Mouse (Mus musculus): ENCODE measurements at regions not wholly inside any gene's neighbourhood (a gene's known extent, or its start where the extent isn't known, plus 50 kb on each side); places are given as distances from the start of the nearest gene placed in this dataset.

- Histone ChIP-seq H3K9me3 (ENCODE audit: low read length) (0 out of 2 replicates have a peak, but pooled peaks cover 5% of the 10 kb centered on the region), H3K36me3 (ENCODE audit: insufficient read depth, low read length) (no peaks in the 10 kb centered on the region), H3K27me3 (ENCODE audit: insufficient read depth, low read length) (peaks cover 45% of the 10 kb centered on the region), H3K4me1 (replicated peaks; ENCODE audit: low read depth, low read length) (peaks cover 63% of the 10 kb centered on the region), H3K4me3 (replicated peaks; ENCODE audit: low read length) (no peak overlapping the region)
- TF ChIP-seq CTCF (conservative IDR thresholded peaks at IDR 0.05; ENCODE audit: low read length) = no peak
- TF ChIP-seq POU5F1 (IDR thresholded peaks at IDR 0.05; ENCODE audit: borderline replicate concordance, low read length) = no peak
- no peak for TF ChIP-seq NANOG (IDR thresholded peaks at IDR 0.05; ENCODE audit: borderline replicate concordance, low read length)
These were observed 86.8 kb downstream of the Cstad start for GRCm38 (mm10) chr2:30681642-30682041.

- no peak overlapping the region for H3K4me3 ChIP-seq (replicated peaks; ENCODE audit: low read length)
- no peaks in the 10 kb centered on the region for H3K36me3 ChIP-seq (ENCODE audit: insufficient read depth, low read length)
- H3K4me1 ChIP-seq (replicated peaks; ENCODE audit: low read depth, low read length) = peaks cover 50% of the 10 kb centered on the region
- TF ChIP-seq POU5F1 (IDR thresholded peaks at IDR 0.05; ENCODE audit: borderline replicate concordance, low read length) (no peak), NANOG (IDR thresholded peaks at IDR 0.05; ENCODE audit: borderline replicate concordance, low read length) (no peak)
- peaks cover 54% of the 10 kb centered on the region for H3K27me3 ChIP-seq (ENCODE audit: insufficient read depth, low read length)
- peaks cover 8% of the 10 kb centered on the region; the same call in 1 of the 2 replicates for H3K9me3 ChIP-seq (ENCODE audit: low read length)
These were observed 84.2 kb downstream of the Cstad start for GRCm38 (mm10) chr2:30679041-30679440.

DNA sequence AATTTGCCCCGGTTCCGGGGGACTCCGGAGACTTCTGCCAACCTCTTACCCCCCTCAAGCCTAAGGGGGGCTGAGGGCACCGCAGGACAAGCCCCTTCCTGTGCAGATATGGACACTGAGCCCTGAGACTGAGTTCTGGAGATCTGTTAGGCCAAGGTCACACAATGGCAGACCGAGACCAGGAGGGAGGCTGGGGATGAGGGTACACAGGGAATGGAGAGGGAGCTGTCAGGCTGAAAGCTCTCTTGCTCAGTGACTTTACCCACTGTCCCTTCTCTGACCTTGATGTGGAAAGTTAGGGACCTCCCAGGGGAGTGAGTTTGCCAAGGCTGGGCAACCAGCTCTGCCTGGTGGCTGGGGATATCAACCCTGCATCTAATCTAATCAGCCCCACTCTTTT, 82.7 kb downstream of the Cstad start:
- peaks cover 14% of the 10 kb centered on the region; the same call in 1 of the 2 replicates for H3K9me3 ChIP-seq (ENCODE audit: low read length)
- no peaks in the 10 kb centered on the region for H3K36me3 ChIP-seq (ENCODE audit: insufficient read depth, low read length)
- H3K27me3 ChIP-seq (ENCODE audit: insufficient read depth, low read length) = peaks cover 64% of the 10 kb centered on the region
- H3K4me3 ChIP-seq (replicated peaks; ENCODE audit: low read length) = peak overlapping the region; percentile 70
- peaks cover 43% of the 10 kb centered on the region for H3K4me1 ChIP-seq (replicated peaks; ENCODE audit: low read depth, low read length)
- TF ChIP-seq NANOG (IDR thresholded peaks at IDR 0.05; ENCODE audit: borderline replicate concordance, low read length) (no peak), CTCF (conservative IDR thresholded peaks at IDR 0.05; ENCODE audit: low read length) (no peak), POU5F1 (IDR thresholded peaks at IDR 0.05; ENCODE audit: borderline replicate concordance, low read length) (no peak)

DNA sequence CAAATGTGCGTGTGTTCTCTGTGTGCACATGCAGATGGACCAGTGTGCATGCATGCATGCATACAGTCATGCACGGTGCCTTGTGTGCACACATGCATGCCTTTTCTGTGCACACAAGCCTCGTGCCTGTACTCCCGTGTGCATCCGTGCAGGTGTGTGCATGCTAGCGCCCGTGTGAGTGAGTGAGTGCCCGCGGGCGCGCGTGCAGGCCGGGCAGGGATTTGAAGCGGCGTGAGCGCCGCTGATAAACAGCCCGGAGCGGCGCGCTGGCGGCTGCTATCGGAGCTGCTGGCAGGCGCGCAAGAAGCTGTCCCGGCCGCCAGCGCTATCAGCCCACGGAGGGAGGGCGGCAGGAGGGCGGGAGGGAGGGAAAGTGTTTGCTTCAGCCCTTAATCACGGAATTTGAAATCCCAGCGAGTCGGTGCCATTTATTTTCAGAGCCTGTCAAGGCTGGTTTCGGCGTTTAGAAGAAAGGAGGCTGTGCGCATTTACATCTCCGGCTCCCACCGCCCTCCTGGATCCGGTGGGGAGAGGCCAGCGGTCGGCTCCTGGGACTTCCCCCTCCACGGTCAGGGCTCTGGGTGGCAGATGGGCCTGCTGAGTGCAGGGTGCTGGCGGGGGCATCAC, 82.1 kb downstream of the Cstad start:
- H3K27me3 ChIP-seq (ENCODE audit: insufficient read depth, low read length) = peaks cover 64% of the 10 kb centered on the region
- no peaks in the 10 kb centered on the region for H3K36me3 ChIP-seq (ENCODE audit: insufficient read depth, low read length)
- H3K4me1 ChIP-seq (replicated peaks; ENCODE audit: low read depth, low read length) = peaks cover 37% of the 10 kb centered on the region
- peak overlapping the region; percentile 70 for H3K4me3 ChIP-seq (replicated peaks; ENCODE audit: low read length)
- H3K9me3 ChIP-seq (ENCODE audit: low read length) = peaks cover 14% of the 10 kb centered on the region; the same call in 1 of the 2 replicates
- TF ChIP-seq CTCF (conservative IDR thresholded peaks at IDR 0.05; ENCODE audit: low read length) = no peak
- no peak for TF ChIP-seq NANOG (IDR thresholded peaks at IDR 0.05; ENCODE audit: borderline replicate concordance, low read length)
- no peak for TF ChIP-seq POU5F1 (IDR thresholded peaks at IDR 0.05; ENCODE audit: borderline replicate concordance, low read length)

- Histone ChIP-seq H3K36me3 (ENCODE audit: insufficient read depth, low read length) (no peaks in the 10 kb centered on the region), H3K4me3 (replicated peaks; ENCODE audit: low read length) (peak overlapping the region; percentile 70), H3K9me3 (ENCODE audit: low read length) (peaks cover 14% of the 10 kb centered on the region; the same call in 1 of the 2 replicates), H3K27me3 (ENCODE audit: insufficient read depth, low read length) (peaks cover 67% of the 10 kb centered on the region), H3K4me1 (replicated peaks; ENCODE audit: low read depth, low read length) (peaks cover 37% of the 10 kb centered on the region)
- TF ChIP-seq CTCF (conservative IDR thresholded peaks at IDR 0.05; ENCODE audit: low read length) (no peak), POU5F1 (IDR thresholded peaks at IDR 0.05; ENCODE audit: borderline replicate concordance, low read length) (no peak), NANOG (IDR thresholded peaks at IDR 0.05; ENCODE audit: borderline replicate concordance, low read length) (no peak)
These were observed 81.6 kb downstream of the Cstad start for GRCm38 (mm10) chr2:30676450-30676832.

DNA sequence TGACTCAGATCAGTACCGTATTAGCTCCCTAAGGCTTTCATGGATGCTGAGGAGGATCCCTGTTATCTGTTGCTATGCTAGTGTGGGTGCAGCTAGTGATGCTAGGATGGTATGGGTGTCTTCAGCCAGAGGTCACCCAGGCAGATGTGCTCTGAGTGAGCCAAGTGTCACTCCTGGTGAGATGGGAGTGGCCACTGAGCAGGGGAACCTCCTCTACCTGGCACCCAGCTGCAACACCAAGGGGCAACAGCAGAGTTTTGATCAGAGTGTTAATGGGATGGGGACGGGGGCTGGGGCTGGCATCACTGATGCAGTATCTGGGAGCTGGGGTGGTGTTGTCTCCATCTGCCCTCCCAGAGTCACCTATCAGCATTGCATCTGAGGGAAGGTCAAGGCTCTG, 81.0 kb downstream of the Cstad start:
- H3K36me3 ChIP-seq (ENCODE audit: insufficient read depth, low read length) = no peaks in the 10 kb centered on the region
- H3K9me3 ChIP-seq (ENCODE audit: low read length) = peaks cover 14% of the 10 kb centered on the region; the same call in 1 of the 2 replicates
- TF ChIP-seq CTCF (conservative IDR thresholded peaks at IDR 0.05; ENCODE audit: low read length) (no peak), NANOG (IDR thresholded peaks at IDR 0.05; ENCODE audit: borderline replicate concordance, low read length) (no peak), POU5F1 (IDR thresholded peaks at IDR 0.05; ENCODE audit: borderline replicate concordance, low read length) (no peak)
- peaks cover 73% of the 10 kb centered on the region for H3K27me3 ChIP-seq (ENCODE audit: insufficient read depth, low read length)
- no peak overlapping the region for H3K4me3 ChIP-seq (replicated peaks; ENCODE audit: low read length)
- peaks cover 38% of the 10 kb centered on the region for H3K4me1 ChIP-seq (replicated peaks; ENCODE audit: low read depth, low read length)

DNA sequence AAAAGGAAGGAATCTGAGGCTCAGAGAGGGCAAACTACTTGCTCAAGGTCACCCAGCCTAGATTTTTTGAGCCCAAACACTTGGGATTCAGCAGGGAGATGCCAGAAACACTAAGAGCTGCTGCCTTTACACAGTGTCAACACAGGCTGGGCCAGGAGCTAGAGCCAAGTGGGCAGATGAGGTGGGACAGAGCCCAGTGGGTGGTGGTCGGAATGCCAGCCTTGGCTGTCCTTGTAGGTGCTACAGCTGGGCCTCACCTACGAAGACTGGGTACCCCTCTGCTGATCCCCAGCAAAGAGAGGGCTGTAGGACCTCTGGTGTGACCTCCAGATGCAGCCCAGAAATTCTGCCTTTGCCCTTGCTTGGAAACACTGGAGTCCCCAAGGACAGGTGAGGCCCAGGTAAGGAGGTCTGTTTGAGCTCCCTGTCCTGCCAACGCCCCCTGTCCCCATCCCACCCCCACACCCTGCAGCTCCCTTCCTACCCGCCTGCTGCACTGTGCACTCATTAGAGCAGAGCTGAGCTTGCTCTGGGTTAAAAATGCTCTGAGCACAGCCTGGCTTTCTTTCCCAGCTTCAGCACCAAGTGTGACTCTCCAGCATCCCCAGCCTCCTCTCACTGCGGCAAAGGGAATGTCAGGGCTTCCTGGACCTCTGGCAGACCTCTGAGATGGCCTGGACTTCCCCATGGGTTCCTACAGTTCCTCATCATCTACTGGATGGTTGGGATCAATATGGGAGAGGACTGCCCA, 76.2 kb downstream of the Cstad start:
- Histone ChIP-seq H3K4me3 (replicated peaks; ENCODE audit: low read length) (no peak overlapping the region), H3K36me3 (ENCODE audit: insufficient read depth, low read length) (no peaks in the 10 kb centered on the region), H3K9me3 (ENCODE audit: low read length) (peaks cover 9% of the 10 kb centered on the region; the same call in 1 of the 2 replicates), H3K4me1 (replicated peaks; ENCODE audit: low read depth, low read length) (peaks cover 31% of the 10 kb centered on the region), H3K27me3 (ENCODE audit: insufficient read depth, low read length) (peaks cover 67% of the 10 kb centered on the region)
- TF ChIP-seq NANOG (IDR thresholded peaks at IDR 0.05; ENCODE audit: borderline replicate concordance, low read length) (no peak), CTCF (conservative IDR thresholded peaks at IDR 0.05; ENCODE audit: low read length) (no peak), POU5F1 (IDR thresholded peaks at IDR 0.05; ENCODE audit: borderline replicate concordance, low read length) (no peak)

DNA sequence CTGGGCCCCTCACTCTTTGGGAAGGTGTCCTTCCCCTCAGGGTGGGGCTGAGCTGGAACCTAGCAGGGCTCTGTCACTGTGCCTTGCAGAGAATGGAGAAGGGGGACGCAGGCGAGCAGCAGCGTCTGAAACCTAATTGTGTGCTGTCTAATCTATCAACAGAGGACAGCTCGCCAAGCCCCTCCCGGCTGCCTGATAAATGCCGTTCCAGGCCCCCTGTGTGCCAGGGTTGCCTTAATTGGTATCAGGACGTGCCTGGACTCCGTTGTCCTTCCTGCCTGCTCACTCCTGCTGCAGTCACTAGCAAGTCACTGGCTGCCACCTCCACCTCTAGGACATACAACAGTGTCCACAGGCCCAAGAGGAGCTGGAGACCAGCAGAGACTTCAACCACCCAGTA, 72.6 kb downstream of the Cstad start:
- Histone ChIP-seq H3K4me3 (replicated peaks; ENCODE audit: low read length) (no peak overlapping the region), H3K4me1 (replicated peaks; ENCODE audit: low read depth, low read length) (peaks cover 31% of the 10 kb centered on the region), H3K9me3 (ENCODE audit: low read length) (no peaks in the 10 kb centered on the region), H3K36me3 (ENCODE audit: insufficient read depth, low read length) (no peaks in the 10 kb centered on the region), H3K27me3 (ENCODE audit: insufficient read depth, low read length) (peaks cover 56% of the 10 kb centered on the region)
- TF ChIP-seq POU5F1 (IDR thresholded peaks at IDR 0.05; ENCODE audit: borderline replicate concordance, low read length) (no peak), CTCF (conservative IDR thresholded peaks at IDR 0.05; ENCODE audit: low read length) (no peak), NANOG (IDR thresholded peaks at IDR 0.05; ENCODE audit: borderline replicate concordance, low read length) (no peak)

All from E14TG2a.4 (cell line).